Mouse (Mus musculus): ENCODE results near the gene Dab1. TPM values are rescaled to one million over a fixed set of nuclear protein-coding genes. Genes with fewer than 3 reads are reported as not detected.

Gene Dab1
- total RNA-seq, 2 experiments from 2014 or later: 138 to 149 TPM

- no peak for DNase-seq (ENCODE audit: low spot score in 2 of 2)
Observed at GRCm38 (mm10) chr4:104712338-104713083, 1093.4 kb downstream of the Dab1 start.

- no peak for DNase-seq (ENCODE audit: low spot score in 2 of 2)
Observed at GRCm38 (mm10) chr4:104714925-104715519, 1095.9 kb downstream of the Dab1 start.

GRCm38 (mm10) chr4:104715857-104716256, 1096.7 kb downstream of the Dab1 start:
- no peak for DNase-seq (ENCODE audit: low spot score in 2 of 2)

- DNase-seq (ENCODE audit: low spot score in 2 of 2): peak in 1 of 2 experiments; percentile 42
Observed at GRCm38 (mm10) chr4:104716506-104716905, 1097.3 kb downstream of the Dab1 start.

GRCm38 (mm10) chr4:104718973-104719795, 1100.0 kb downstream of the Dab1 start:
- peak; percentile 45 to 83 for DNase-seq (ENCODE audit: low spot score in 2 of 2)

GRCm38 (mm10) chr4:104723527-104724045, 1104.4 kb downstream of the Dab1 start:
- DNase-seq (ENCODE audit: low spot score in 2 of 2): peak in 1 of 2 experiments; percentile 46

- peak in 1 of 2 experiments; percentile 20 for DNase-seq (ENCODE audit: low spot score in 2 of 2)
Observed at GRCm38 (mm10) chr4:104724258-104724657, 1105.1 kb downstream of the Dab1 start.

- peak in 1 of 2 experiments; percentile 45 for DNase-seq (ENCODE audit: low spot score in 2 of 2)
Observed at GRCm38 (mm10) chr4:104725673-104726072, 1106.5 kb downstream of the Dab1 start.

GRCm38 (mm10) chr4:104729185-104729584, 1110.0 kb downstream of the Dab1 start:
- no peak for DNase-seq (ENCODE audit: low spot score in 2 of 2)

GRCm38 (mm10) chr4:104746500-104746899, 1127.3 kb downstream of the Dab1 start:
- DNase-seq (ENCODE audit: low spot score in 2 of 2): peak in 1 of 2 experiments; percentile 55

- DNase-seq (ENCODE audit: low spot score in 2 of 2): no peak
Observed at GRCm38 (mm10) chr4:104754090-104754489, 1134.9 kb downstream of the Dab1 start.

GRCm38 (mm10) chr4:104760878-104761624, 1141.9 kb downstream of the Dab1 start:
- no peak for DNase-seq (ENCODE audit: low spot score in 2 of 2)

GRCm38 (mm10) chr4:104766065-104766464, 1146.9 kb downstream of the Dab1 start, which contains the start of gene C8b:
TSS of gene C8b (plus strand) at chr4:104766317.
- no peak for DNase-seq (ENCODE audit: low spot score in 2 of 2)

GRCm38 (mm10) chr4:104768190-104768589, 1149.0 kb downstream of the Dab1 start:
- DNase-seq (ENCODE audit: low spot score in 2 of 2): no peak

- DNase-seq (ENCODE audit: low spot score in 2 of 2): no peak
Observed at GRCm38 (mm10) chr4:104769602-104770001, 1150.4 kb downstream of the Dab1 start.

- no peak for DNase-seq (ENCODE audit: low spot score in 2 of 2)
Observed at GRCm38 (mm10) chr4:104770331-104770730, 1151.2 kb downstream of the Dab1 start.

- DNase-seq (ENCODE audit: low spot score in 2 of 2): no peak
Observed at GRCm38 (mm10) chr4:104775601-104776000, 1156.4 kb downstream of the Dab1 start.

- DNase-seq (ENCODE audit: low spot score in 2 of 2): no peak
Observed at GRCm38 (mm10) chr4:104779460-104779859, 1160.3 kb downstream of the Dab1 start.

GRCm38 (mm10) chr4:104781441-104781840, 1162.3 kb downstream of the Dab1 start:
- DNase-seq (ENCODE audit: low spot score in 2 of 2): no peak

GRCm38 (mm10) chr4:104782346-104782745, 1163.2 kb downstream of the Dab1 start:
- no peak for DNase-seq (ENCODE audit: low spot score in 2 of 2)

- no peak for DNase-seq (ENCODE audit: low spot score in 2 of 2)
Observed at GRCm38 (mm10) chr4:104792111-104792510, 1173.0 kb downstream of the Dab1 start.
